Mouse (Mus musculus) erythroblast, embryonic 14.5 days (primary cell): ENCODE results near the gene Tatdn2.

ENCODE experiments used
- GATA1 ChIP-seq: IDR thresholded peaks from 2 replicates; pipeline ENCODE4 v1.6.1; 2012; ENCODE audit warnings: low read length, inconsistent platforms, mixed read lengths
- TAL1 ChIP-seq: IDR thresholded peaks from 3 replicates; pipeline ENCODE4 v1.6.1; 2012; ENCODE audit warnings: low read length, inconsistent platforms, mixed read lengths

DNA sequence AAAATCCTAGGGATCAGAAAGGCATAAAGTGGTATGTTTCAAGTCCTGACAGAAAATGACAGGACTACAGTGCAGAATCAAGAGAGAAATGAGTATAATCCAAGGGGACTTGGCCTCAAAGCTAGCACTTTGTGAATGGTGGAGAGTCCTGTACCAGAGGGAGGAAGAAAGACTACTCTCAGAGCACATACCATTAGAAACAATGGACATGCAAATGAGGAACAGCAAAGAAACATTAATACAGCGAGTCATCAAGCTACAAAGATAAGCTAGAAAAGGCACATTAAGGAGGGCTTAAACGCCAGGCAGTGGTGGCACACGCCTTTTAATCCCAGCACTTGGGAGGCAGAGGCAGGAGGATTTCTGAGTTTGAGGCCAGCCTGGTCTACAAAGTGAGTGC is 34.4 kb downstream of the Tatdn2 start:
- TF ChIP-seq TAL1, result no peak
- no peak for TF ChIP-seq GATA1
